Mouse (Mus musculus) adrenal gland, adult 18-20 months (tissue): ENCODE results near the gene Rbpjl. TPM values are rescaled to one million over a fixed set of nuclear protein-coding genes. Genes with fewer than 3 reads are reported as not detected.

Source experiments
- microRNA-seq, 2 experiments: library from miRNA; unstranded; fragments of <30 nt; microRNA quantifications; one replicate each; pipeline ENCODE4 v1.2.0; 2021; ENCODE audit warnings: borderline number of aligned reads in 2 of 2
- total RNA-seq, 2 experiments: library from RNA; stranded (reverse); gene quantifications; 1 replicate in 1 of 2; 2 replicates in 1 of 2; pipeline ENCODE4 v1.2.3; 2021

Rbpjl gene
- total RNA-seq, 2 experiments from 2014 or later: not detected

Small RNA genes lying within 50 kb of the gene (microRNA-seq; reads per million reads assigned to microRNA genes)
- gene Mir7678: 0 reads per million in 2 experiments

Other genes with a start within 250 kb of the Rbpjl start
- gene Kcns1, start 232.0 kb upstream of the Rbpjl start, total RNA-seq: not detected
- not detected for gene Wfdc5, start 220.4 kb upstream of the Rbpjl start, total RNA-seq
- under 1 TPM in 1 of 2 experiments, not detected in 1; 0.83 TPM for gene Wfdc12, start 212.5 kb upstream of the Rbpjl start, total RNA-seq
- not detected for gene Wfdc15a, start 203.0 kb upstream of the Rbpjl start, total RNA-seq
- gene Wfdc15b, start 181.5 kb upstream of the Rbpjl start, total RNA-seq: not detected
- gene Svs2, start 164.7 kb upstream of the Rbpjl start, total RNA-seq: not detected
- not detected for gene Svs3b, start 146.5 kb upstream of the Rbpjl start, total RNA-seq
- gene Svs4, start 124.7 kb upstream of the Rbpjl start, total RNA-seq: not detected
- not detected for gene Svs3a, start 113.9 kb upstream of the Rbpjl start, total RNA-seq
- gene Svs6, start 86.4 kb upstream of the Rbpjl start, total RNA-seq: not detected
- 1 to 10 TPM; 1.6 to 3.7 TPM for gene Svs5, start 70.4 kb upstream of the Rbpjl start, total RNA-seq
- gene Slpi, start 14.0 kb upstream of the Rbpjl start, total RNA-seq: 10 to 100 TPM; 21.8 to 45.7 TPM
- 1 to 10 TPM in 1 of 2 experiments, under 1 TPM in 1; 0.76 to 1.7 TPM for gene Matn4, start 2.0 kb downstream of the Rbpjl start, total RNA-seq
- 100 to 1,000 TPM; 133 to 150 TPM for gene Sdc4, start 40.7 kb downstream of the Rbpjl start, total RNA-seq
- gene Sys1, start 53.8 kb downstream of the Rbpjl start, total RNA-seq: 10 to 100 TPM; 28.7 to 33.3 TPM
- gene Gm20458, start 57.8 kb downstream of the Rbpjl start, total RNA-seq: 1 to 10 TPM in 1 of 2 experiments, not detected in 1; 5.7 TPM
- not detected for gene Trp53tg5, start 70.6 kb downstream of the Rbpjl start, total RNA-seq
- 10 to 100 TPM in 1 of 2 experiments, 1 to 10 TPM in 1; 7.6 to 20.9 TPM for gene Dbndd2, start 83.0 kb downstream of the Rbpjl start, total RNA-seq
- gene Pigt, start 94.4 kb downstream of the Rbpjl start, total RNA-seq: 10 to 100 TPM; 63.3 to 93.6 TPM
- under 1 TPM in 1 of 2 experiments, not detected in 1; 0.74 TPM for gene Wfdc2, start 159.3 kb downstream of the Rbpjl start, total RNA-seq
- not detected for gene Spint3, start 170.3 kb downstream of the Rbpjl start, total RNA-seq
- under 1 TPM; 0.38 to 0.40 TPM for gene Wfdc6a, start 182.3 kb downstream of the Rbpjl start, total RNA-seq
- gene Eppin, start 190.5 kb downstream of the Rbpjl start, total RNA-seq: not detected
- not detected for gene Wfdc6b, start 210.4 kb downstream of the Rbpjl start, total RNA-seq
- not detected for gene Wfdc8, start 210.5 kb downstream of the Rbpjl start, total RNA-seq
- gene Wfdc16, start 235.7 kb downstream of the Rbpjl start, total RNA-seq: not detected